In the genomic region with DNA sequence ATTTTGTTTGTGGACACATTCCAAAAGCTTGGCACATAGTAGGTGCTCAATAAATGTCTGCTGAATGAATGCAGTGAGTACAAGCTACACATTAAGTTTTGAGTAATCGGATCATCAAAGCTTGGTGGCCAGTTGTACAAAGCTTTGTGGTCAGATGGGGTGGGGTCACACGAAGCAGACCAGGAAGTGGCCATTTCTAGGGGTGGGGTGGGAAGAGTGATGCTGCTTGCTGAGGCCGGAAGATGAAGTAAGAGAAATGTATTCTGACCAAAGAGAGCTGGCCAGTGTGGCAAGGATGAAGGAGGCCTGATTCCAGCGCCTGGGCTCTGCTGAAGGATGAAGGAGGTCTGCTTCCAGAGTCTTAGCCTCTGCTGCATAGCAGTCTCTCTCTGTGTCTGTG, we compare ENCODE assay signal across 22 mouse cellular contexts. TPM values are rescaled to one million over a fixed set of nuclear protein-coding genes. Genes with fewer than 3 reads are reported as not detected.
DNase-seq lines count a peak whose midpoint lies in the region; ATAC-seq lines count a peak whose summit lies in the region.
"Had no signal": no experiment of that assay in that cellular context is flagged by ENCODE, and none has a peak within 500 bp of the region (broad histone marks: within the 10 kb centered on the region; RNA-seq: fewer than 3 reads in every experiment).

No protein-coding gene starts in this region.

- peak; percentile 59 for ATAC-seq in granulocyte monocyte progenitor cell, adult 5-6 weeks (replicated peaks; ENCODE audit: poor library complexity, severe bottlenecking)
- ATAC-seq in megakaryocyte progenitor cell, adult 5-6 weeks (replicated peaks; ENCODE audit: poor library complexity), result peak; percentile 60; the same call in 1 of the 2 replicates
- peak; percentile 53; the same call in 1 of the 2 replicates for ATAC-seq in neutrophil, adult 5-6 weeks (ENCODE audit: extremely low read depth, insufficient number of reproducible peaks, low FRiP score, poor library complexity, severe bottlenecking)
- ATAC-seq: activated CD4-positive, CD25-positive, alpha-beta regulatory T cell, adult 4 months; forebrain, embryonic 13.5 days; forebrain, embryonic 16.5 days; hindbrain, embryonic 16.5 days; intestine, embryonic 15.5 days had no signal

- no peak for DNase-seq in right cerebral cortex, postnatal 10 days (ENCODE audit: low spot score in 2 of 2)
- DNase-seq in adrenal gland, postnatal 4 days (ENCODE audit: low spot score in 2 of 2), result no peak
- DNase-seq in adrenal gland, adult 18-20 months (ENCODE audit: low spot score in 2 of 2), result no peak
- DNase-seq: adrenal gland, postnatal 14 days; cerebellum, adult 18-20 months; cerebellum, adult 9-10 months; cerebellum, postnatal 14 days; gastrocnemius, adult 2 months; gastrocnemius, postnatal 14 days; heart, adult 18-20 months; heart, postnatal 14 days; heart, postnatal 4 days had no signal

RNA-seq across cellular contexts. Expression of gene Krt86, which starts 4.2 kb away (rescaled TPM):
- total RNA-seq in granulocyte monocyte progenitor cell, adult 5-6 weeks (2014; fragmentation: Nextera tagmentation), result not detected in 2 replicates
- total RNA-seq in granulocyte monocyte progenitor cell, adult 5-6 weeks (2017), result not detected in 2 replicates
- not detected in 2 replicates for total RNA-seq in megakaryocyte progenitor cell, adult 5-6 weeks (2015)
- not detected in 2 replicates for total RNA-seq in megakaryocyte progenitor cell, adult 5-6 weeks (2017)
- 5.8 and 7.0 TPM in 2 replicates for total RNA-seq in neutrophil, adult 5-6 weeks (2017)
- not detected for total RNA-seq in adrenal gland, postnatal 4 days (2021)
- not detected for total RNA-seq in adrenal gland, adult 18-20 months (2021)
- total RNA-seq: adrenal gland, postnatal 14 days; ES-E14; gastrocnemius, adult 2 months; gastrocnemius, postnatal 14 days; gastrocnemius, postnatal 4 days; heart, adult 18-20 months; heart, postnatal 14 days; heart, postnatal 4 days had no signal

RNA-seq across cellular contexts. Expression of gene Krt81, which starts 5.5 kb away (rescaled TPM):
- not detected in 2 replicates for total RNA-seq in granulocyte monocyte progenitor cell, adult 5-6 weeks (2014; fragmentation: Nextera tagmentation)
- total RNA-seq in granulocyte monocyte progenitor cell, adult 5-6 weeks (2017), result not detected in 2 replicates
- total RNA-seq in megakaryocyte progenitor cell, adult 5-6 weeks (2015), result 0.29 TPM in 1 of 2 replicates, not detected in the other
- not detected in 2 replicates for total RNA-seq in megakaryocyte progenitor cell, adult 5-6 weeks (2017)
- total RNA-seq in neutrophil, adult 5-6 weeks (2017), result not detected in 2 replicates
- total RNA-seq in adrenal gland, postnatal 4 days (2021), result not detected
- not detected for total RNA-seq in adrenal gland, adult 18-20 months (2021)
- total RNA-seq: adrenal gland, postnatal 14 days; ES-E14; gastrocnemius, adult 2 months; gastrocnemius, postnatal 14 days; gastrocnemius, postnatal 4 days; heart, adult 18-20 months; heart, postnatal 14 days; heart, postnatal 4 days had no signal

RNA-seq across cellular contexts. Expression of gene Krt88, which starts 21.5 kb away (rescaled TPM):
- not detected in 2 replicates for total RNA-seq in granulocyte monocyte progenitor cell, adult 5-6 weeks (2014; fragmentation: Nextera tagmentation)
- total RNA-seq in granulocyte monocyte progenitor cell, adult 5-6 weeks (2017), result not detected in 2 replicates
- not detected in 2 replicates for total RNA-seq in megakaryocyte progenitor cell, adult 5-6 weeks (2015)
- not detected in 2 replicates for total RNA-seq in megakaryocyte progenitor cell, adult 5-6 weeks (2017)
- total RNA-seq in neutrophil, adult 5-6 weeks (2017), result not detected in 2 replicates
- not detected for total RNA-seq in adrenal gland, postnatal 4 days (2021)
- not detected for total RNA-seq in adrenal gland, adult 18-20 months (2021)
- total RNA-seq: adrenal gland, postnatal 14 days; ES-E14; gastrocnemius, adult 2 months; gastrocnemius, postnatal 14 days; gastrocnemius, postnatal 4 days; heart, adult 18-20 months; heart, postnatal 14 days; heart, postnatal 4 days had no signal

RNA-seq across cellular contexts. Expression of gene Krt83, which starts 22.2 kb away (rescaled TPM):
- total RNA-seq in granulocyte monocyte progenitor cell, adult 5-6 weeks (2014; fragmentation: Nextera tagmentation), result not detected in 2 replicates
- 0.34 TPM in 1 of 2 replicates, not detected in the other for total RNA-seq in granulocyte monocyte progenitor cell, adult 5-6 weeks (2017)
- total RNA-seq in megakaryocyte progenitor cell, adult 5-6 weeks (2015), result not detected in 2 replicates
- total RNA-seq in megakaryocyte progenitor cell, adult 5-6 weeks (2017), result 0.37 and 1.1 TPM in 2 replicates
- total RNA-seq in neutrophil, adult 5-6 weeks (2017), result 0.37 and 1.9 TPM in 2 replicates
- not detected for total RNA-seq in adrenal gland, postnatal 4 days (2021)
- not detected for total RNA-seq in adrenal gland, adult 18-20 months (2021)
- total RNA-seq: adrenal gland, postnatal 14 days; ES-E14; gastrocnemius, adult 2 months; heart, adult 18-20 months; heart, postnatal 14 days; heart, postnatal 4 days had no signal

RNA-seq across cellular contexts. Expression of gene Krt87, which starts 30.5 kb away (rescaled TPM):
- total RNA-seq in granulocyte monocyte progenitor cell, adult 5-6 weeks (2014; fragmentation: Nextera tagmentation), result not detected in 2 replicates
- total RNA-seq in granulocyte monocyte progenitor cell, adult 5-6 weeks (2017), result not detected in 2 replicates
- 0.12 TPM in 1 of 2 replicates, not detected in the other for total RNA-seq in megakaryocyte progenitor cell, adult 5-6 weeks (2015)
- not detected in 2 replicates for total RNA-seq in megakaryocyte progenitor cell, adult 5-6 weeks (2017)
- not detected in 2 replicates for total RNA-seq in neutrophil, adult 5-6 weeks (2017)
- total RNA-seq in adrenal gland, postnatal 4 days (2021), result not detected
- not detected for total RNA-seq in adrenal gland, adult 18-20 months (2021)
- total RNA-seq: adrenal gland, postnatal 14 days; ES-E14; gastrocnemius, adult 2 months; gastrocnemius, postnatal 14 days; heart, adult 18-20 months; heart, postnatal 14 days; heart, postnatal 4 days had no signal
